Mouse (Mus musculus): ENCODE results near the gene Prkg2.

Prkg2 gene

DNA sequence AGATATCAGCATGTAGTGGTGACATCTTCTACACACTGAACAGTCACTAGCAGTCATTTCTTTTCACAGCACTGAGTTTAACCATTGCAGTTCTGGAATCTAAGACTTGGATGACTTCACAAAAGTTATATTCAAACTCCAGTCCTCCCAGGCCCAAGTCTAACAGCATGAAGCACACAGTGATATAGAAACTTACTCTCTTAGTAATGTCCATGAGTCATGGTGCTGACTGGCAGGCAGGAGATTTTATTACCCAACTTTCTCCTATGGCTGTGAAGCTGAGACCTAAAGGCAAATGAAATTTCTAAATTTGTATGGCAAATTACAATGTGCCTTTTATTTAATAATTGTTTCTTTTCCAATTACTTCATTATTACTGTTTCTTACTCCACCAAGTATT lies 139.2 kb downstream of the Prkg2 start:
- no peak for DNase-seq

DNA sequence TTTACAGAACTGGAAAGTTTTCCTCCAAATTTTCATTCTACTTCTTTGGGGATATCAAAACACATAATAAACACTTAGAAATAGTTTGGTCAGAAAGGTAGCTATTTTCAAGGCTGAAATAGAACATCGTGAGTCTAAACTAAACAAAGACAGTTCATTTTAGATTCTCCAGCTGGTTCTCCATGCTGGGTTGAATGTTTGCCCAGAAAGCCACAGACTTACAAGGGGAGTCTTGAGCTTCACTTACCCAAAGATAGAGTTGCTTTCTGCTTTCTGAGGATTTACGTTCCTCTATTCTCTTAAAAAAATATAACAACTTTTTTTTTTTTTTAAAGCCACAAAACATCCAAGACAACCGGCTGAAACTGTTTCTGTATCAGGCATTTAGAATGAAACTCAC lies 142.9 kb downstream of the Prkg2 start:
- no peak for DNase-seq

DNA sequence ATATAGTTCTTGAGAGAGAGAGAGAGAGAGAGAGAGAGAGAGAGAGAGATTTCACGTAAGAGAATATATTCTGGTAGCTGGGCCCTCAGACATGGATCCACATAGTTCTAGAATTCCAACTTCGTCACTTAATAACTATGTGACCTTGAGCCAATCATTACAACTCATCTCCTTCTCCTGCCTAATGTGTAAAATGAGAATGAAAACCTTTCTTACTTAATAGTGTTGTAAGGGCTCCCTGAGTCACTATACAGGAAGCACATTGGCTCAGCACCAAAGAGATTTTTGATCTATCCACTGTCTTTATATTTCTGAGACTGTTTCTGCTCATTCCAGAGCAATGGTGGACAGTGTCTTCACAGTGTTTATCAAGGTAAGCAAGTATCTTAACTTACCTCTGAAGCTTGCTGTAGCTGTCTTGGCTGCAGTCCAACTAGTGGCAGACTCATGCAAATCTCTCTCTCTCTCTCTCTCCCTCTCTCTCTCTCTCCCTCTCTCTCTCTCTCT lies 146.6 kb downstream of the Prkg2 start:
- DNase-seq, result no peak

DNA sequence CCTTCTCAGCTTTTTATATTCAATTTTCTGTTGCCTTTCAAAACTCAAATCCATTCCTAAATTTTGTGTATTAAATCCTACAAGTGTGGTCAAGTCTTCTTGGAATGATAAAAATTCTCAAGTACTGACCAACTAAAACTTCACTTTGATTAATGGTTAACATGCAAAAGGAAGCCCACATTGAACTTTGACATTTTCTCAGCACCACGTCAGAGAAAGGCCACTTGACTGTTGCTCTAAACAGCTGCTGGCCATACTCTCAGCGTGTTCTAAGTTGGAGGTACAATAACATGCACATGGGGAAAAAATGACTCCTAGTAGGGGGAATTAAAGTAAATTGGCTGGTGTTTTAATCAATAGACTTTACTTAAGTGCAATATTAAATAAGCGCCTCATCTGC lies 155.1 kb downstream of the Prkg2 start:
- DNase-seq, result no peak
